Mouse (Mus musculus) layer of hippocampus, postnatal 36 days (tissue): ENCODE data around the gene AU040320. TPM values are rescaled to one million over a fixed set of nuclear protein-coding genes. Genes with fewer than 3 reads are reported as not detected.

Experiments
- DNase-seq, 2 experiments: peaks; one replicate each; pipeline ENCODE4 v3.0.0; 2022
- total RNA-seq, 2 experiments: library from RNA; stranded (reverse); gene quantifications; 2 replicates each; pipeline ENCODE4 v1.2.3; 2021

The AU040320 gene
- total RNA-seq, 2 experiments from 2014 or later: 65.6 to 66.1 TPM

DNA sequence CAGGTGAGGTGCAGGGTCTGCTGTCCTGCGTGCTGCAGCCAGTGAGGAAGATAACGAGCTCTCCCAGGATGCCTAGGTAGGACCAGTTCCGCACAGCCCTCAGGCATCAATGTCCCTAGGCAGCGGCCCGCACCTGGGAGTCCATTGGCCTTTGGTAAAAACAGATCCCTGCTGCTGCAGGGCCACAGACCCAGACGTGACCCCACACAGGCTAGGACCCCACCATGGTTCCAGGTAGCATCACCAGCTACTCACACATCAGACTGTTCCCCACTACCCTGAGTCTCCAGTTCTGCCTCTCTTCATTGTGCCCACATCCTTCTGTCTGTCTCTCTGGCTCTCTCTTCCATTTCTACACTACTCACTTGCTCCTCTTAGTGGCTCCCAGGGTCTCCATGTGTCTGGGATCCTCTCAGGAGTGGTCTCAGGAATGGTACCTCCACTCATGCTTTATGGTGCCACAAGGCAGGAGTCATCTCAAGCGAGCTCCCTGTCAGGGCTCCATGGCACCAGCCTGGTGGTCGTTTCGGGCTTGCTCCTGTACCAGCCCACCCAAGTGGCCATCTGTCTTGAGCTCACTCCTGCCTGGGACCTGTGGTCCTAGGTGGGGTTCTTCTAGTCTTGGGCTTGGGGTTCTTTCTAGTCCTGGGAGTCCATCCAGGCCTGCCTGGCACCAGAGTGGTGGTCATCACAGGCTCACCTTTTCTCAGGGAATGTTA, 107.1 kb downstream of the AU040320 start:
- DNase-seq: no peak

DNA sequence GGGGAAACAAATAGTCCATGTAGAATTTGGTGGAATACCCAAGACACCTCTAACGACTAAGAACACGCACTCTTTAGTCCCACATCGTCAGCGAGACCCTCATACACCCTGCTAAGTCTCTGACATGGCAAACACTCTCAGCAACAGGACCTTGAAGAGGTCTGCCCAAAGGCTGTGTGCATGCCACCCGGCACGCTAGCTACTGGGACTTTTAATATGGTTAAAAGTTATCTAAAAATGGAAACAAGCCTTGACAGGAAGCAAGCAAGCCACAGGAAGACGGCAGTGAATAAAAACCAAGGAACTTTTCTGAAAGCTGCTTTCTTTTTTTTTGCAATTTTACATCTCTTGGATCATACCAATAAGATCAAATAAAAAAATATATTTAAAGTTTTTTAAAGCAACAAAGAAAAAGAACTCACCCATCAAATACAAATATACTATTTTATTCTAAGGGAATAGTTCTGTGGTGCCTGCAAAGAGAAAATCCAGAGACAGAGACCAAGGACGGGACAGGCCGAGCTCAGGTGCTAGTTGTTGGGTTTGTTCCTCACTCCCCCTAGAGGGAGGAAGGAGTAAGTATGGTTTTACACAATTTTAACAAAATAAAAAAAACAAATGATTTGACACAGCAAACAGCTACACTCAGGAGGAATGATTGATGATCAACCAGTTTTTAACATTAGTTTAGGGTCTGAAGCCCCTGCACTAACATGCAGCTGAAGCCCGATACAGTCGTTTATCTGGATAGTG, 108.3 kb downstream of the AU040320 start:
- no peak for DNase-seq

- DNase-seq: no peak
These were observed 115.4 kb downstream of the AU040320 start for GRCm38 (mm10) chr4:126868699-126869098.

DNA sequence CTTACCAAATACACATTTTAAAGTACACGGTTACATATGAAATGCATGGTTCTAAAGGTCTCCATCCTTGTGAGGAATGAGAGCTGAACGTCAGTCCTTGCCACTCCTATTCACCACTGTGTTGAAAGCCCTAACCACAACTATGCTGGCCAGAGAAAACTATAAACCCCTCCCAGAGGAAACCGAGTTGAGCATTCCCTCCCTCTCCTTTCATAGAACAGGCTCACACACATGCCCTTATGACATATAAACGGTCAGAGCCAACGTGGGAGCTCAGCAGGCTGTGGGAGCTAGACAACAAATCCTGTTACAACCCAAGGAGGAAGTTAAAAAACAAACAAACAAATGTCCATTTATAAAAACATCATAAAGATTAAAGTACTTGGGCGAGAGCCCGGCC, 119.4 kb downstream of the AU040320 start:
- no peak for DNase-seq

DNA sequence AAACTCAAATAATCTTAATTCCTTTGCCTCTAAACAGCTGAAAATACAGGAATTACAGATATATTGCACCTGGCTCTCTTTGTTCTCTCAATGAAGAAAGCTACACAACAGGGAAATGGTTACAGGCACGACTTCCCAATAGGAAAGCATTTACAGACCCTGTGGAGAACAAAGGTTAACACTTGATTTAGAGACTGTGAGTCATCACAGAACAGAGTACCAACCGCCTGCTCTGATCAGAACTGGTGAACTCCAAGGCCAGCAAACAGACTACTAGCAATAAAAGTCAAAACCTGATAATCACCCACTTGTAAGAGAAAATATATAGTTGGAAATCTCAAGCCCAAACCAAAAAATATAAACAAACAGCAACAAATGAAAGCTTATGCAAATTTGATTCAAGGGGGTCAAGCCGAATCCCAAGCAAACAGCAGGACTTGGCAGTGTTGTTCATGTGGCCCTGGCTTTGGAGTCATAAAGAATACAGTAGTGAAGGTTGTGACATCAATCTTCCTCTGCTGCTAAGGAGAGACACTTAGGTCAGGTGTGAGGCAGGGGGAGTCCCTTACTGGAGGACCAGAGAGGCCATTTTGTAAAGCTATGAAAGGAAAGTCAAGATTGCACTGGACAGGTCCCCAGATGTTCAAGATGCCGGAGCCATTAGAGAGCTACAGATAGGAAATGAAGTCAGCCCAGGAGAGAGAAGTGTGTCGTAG, 126.4 kb downstream of the AU040320 start:
- no peak for DNase-seq

DNA sequence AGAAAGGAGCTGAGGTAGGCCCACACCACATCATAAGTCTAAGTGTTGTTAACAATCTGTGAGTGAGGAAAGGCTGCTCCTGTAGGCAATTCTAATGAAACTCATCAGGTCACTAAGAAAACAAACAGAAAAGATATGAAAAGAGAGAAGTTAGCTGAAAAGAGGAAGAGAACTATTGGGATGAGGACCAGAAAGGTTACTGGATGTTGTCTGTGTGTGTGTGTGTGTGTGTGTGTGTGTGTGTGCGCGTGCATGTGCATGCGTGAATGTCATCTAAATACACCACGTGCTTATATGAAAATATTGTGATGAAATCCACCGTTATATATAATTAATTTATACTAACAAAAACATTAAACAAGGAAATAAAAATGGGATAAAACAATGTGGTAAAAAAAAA, 130.3 kb downstream of the AU040320 start:
- no peak for DNase-seq

GRCm38 (mm10) chr4:126885953-126886352, 132.6 kb downstream of the AU040320 start:
- DNase-seq: no peak

GRCm38 (mm10) chr4:126889879-126890278, 136.5 kb downstream of the AU040320 start:
- no peak for DNase-seq

Other genes with a start within 250 kb of the AU040320 start
- gene Ago4, start 220.1 kb upstream of the AU040320 start, total RNA-seq: 1 to 10 TPM; 8.5 to 9.6 TPM
- 1 to 10 TPM in 1 of 2 experiments, under 1 TPM in 1; 0.58 to 1.3 TPM for gene Clspn, start 196.6 kb upstream of the AU040320 start, total RNA-seq
- 10 to 100 TPM; 62.2 to 74.0 TPM for gene 5730409E04Rik, start 143.7 kb upstream of the AU040320 start, total RNA-seq
- gene Psmb2, start 75.9 kb upstream of the AU040320 start, total RNA-seq: 100 to 1,000 TPM; 103 to 111 TPM
- gene Tfap2e, start 17.3 kb upstream of the AU040320 start, total RNA-seq: not detected
- 1,000 to 10,000 TPM; 1,851 to 1,927 TPM for gene Ncdn, start 106 bp upstream of the AU040320 start, total RNA-seq
- gene Zmym4, start 214.6 kb downstream of the AU040320 start, total RNA-seq: 10 to 100 TPM; 51.2 to 54.5 TPM